Mouse (Mus musculus) forebrain, embryonic 12.5 days (tissue): Measurements from ENCODE around the gene Zbtb11. TPM values are rescaled to one million over a fixed set of nuclear protein-coding genes. Genes with fewer than 3 reads are reported as not detected.
A peak's percentile ranks its signal among the peaks of the same experiment; 100 is the strongest.
"Not testable (repeated sequence)": the region's sequence is repeated elsewhere in the genome, so short reads cannot be mapped to it uniquely, and the experiment has no call there.

Source experiments
- ATAC-seq: fragments of 200-750 bp; cut with Nextera tagmentation; 2 replicates; pipeline ENCODE4 v1.8.0; 2017; ENCODE audit warnings: moderate TSS enrichment; ENCODE audit not compliant: low FRiP score
- H3K27ac ChIP-seq: fragments of 300-500 bp; sonication (generic); 2 replicates; pipeline ENCODE4 v1.5.1; 2016; ENCODE audit warnings: mild to moderate bottlenecking
- H3K27me3 ChIP-seq: fragments of 300-500 bp; sonication (generic); 2 replicates; pipeline ENCODE4 v1.6.1; 2016; ENCODE audit warnings: mild to moderate bottlenecking
- H3K36me3 ChIP-seq: fragments of 300-500 bp; sonication (generic); replicated peaks from 2 replicates; pipeline ENCODE4 v1.6.1; 2016; ENCODE audit warnings: mild to moderate bottlenecking
- H3K4me1 ChIP-seq: fragments of 300-500 bp; sonication (generic); 2 replicates; pipeline ENCODE4 v1.6.1; 2016
- H3K4me2 ChIP-seq: fragments of 300-500 bp; sonication (generic); 2 replicates; pipeline ENCODE4 v1.6.1; 2016; ENCODE audit warnings: mild to moderate bottlenecking, moderate library complexity
- H3K4me3 ChIP-seq: fragments of 300-500 bp; sonication (generic); replicated peaks from 2 replicates; pipeline ENCODE4 v1.5.1; 2016; ENCODE audit warnings: mild to moderate bottlenecking
- H3K9ac ChIP-seq: fragments of 300-500 bp; sonication (generic); 2 replicates; pipeline ENCODE4 v1.6.1; 2016; ENCODE audit warnings: mild to moderate bottlenecking
- H3K9me3 ChIP-seq: fragments of 300-500 bp; sonication (generic); 2 replicates; pipeline ENCODE4 v1.6.1; 2016
- WGBS: fragments of 180-500 bp; shearing (Covaris S2); methylation state at CpG from one replicate; pipeline ENCODE4 v1.1.7; 2016; 5-methylcytosine and 5-hydroxymethylcytosine counted together
- polyA plus RNA-seq: library from polyadenylated mRNA; unstranded; fragments of >200 nt; fragmentation: Nextera tagmentation; extraction: Ambion mirVana; gene quantifications from 2 replicates; pipeline ENCODE4 v1.2.1, GENCODE M21; 2016

Zbtb11 gene
- 19.6 and 20.4 TPM in 2 replicates for polyA plus RNA-seq

DNA sequence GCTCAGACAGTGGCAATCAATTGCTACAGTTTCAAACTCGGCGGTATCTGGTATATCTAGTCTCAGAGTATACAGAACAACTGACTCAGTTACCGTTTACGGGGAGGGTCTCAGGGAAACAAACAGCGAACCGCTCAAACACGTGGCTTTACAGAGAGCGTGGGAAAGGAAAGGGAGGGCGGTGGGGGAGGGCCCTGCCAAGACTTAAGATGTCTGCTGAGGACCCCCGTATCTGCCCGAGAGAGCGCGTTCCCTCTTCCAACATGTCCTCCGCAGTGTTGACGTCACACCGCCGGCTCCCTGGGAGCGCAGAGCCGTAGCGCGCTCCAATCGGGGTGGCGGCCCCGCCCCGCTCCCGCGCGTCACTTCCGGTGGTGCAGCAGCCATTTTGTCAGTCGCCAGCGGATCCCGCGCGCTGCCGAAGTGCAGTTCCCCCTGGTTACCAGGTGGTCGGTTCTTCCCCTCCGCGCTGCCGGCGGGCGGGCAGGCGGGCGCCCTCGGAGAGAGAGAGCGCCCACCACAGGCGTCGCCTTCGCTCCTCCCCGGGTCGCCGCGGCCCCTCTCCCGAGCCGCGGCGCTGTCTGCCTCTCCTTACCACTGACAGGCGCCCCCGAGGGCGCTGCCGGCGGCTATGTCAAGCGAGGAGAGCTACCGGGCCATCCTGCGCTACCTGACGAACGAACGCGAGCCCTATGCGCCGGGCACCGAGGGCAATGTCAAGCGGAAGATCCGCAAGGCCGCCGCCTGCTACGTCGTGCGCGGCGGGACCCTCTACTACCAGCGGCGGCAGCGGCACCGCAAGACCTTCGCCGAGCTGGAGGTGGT, at the start of gene Zbtb11:
TSS of gene Zbtb11 (plus strand) at position 453 of the 825 bp plus-strand sequence.
- Histone ChIP-seq H3K9me3 (no peaks in the 10 kb centered on the region), H3K36me3 (peaks cover 39% of the 10 kb centered on the region), H3K9ac (peak within 1 kb of the TSS; percentile 89), H3K27me3 (no peaks in the 10 kb centered on the region), H3K4me3 (peak within 1 kb of the TSS; percentile 100), H3K4me2 (peak within 1 kb of the TSS; percentile 78), H3K27ac (peak within 1 kb of the TSS; percentile 87), H3K4me1 (peaks cover 19% of the 10 kb centered on the region)
- under 1% methylated on average over 78 of the region's 86 CpGs for WGBS
- peak; percentile 98 for ATAC-seq

DNA sequence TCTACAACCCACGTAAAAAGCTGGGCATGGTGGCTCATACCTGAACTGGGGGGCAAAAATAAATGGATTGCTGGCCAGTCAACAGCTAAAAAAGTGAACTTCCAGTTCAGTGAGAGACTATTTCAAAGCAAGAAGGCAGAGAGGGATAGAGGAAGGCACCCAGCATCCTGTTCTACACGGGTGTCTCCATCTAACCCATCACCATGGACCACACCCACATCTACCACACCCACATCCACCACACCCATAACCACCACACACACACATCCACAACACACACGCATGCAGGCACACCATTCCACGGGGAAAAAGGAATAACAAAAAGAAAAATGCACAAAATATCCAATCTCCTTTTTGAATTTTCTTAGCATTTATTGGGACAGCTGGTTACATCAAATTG, 49.7 kb upstream of the Zbtb11 start:
- no peaks in the 10 kb centered on the region for H3K9me3 ChIP-seq
- H3K4me3 ChIP-seq, result no peak overlapping the region
- H3K27me3 ChIP-seq, result no peaks in the 10 kb centered on the region
- H3K9ac ChIP-seq, result no peak overlapping the region
- H3K36me3 ChIP-seq, result peaks cover 59% of the 10 kb centered on the region
- WGBS, result 91% methylated on average over 4 of the region's 4 CpGs
- H3K4me2 ChIP-seq, result no peak overlapping the region
- H3K27ac ChIP-seq, result no peak overlapping the region
- H3K4me1 ChIP-seq, result no peaks in the 10 kb centered on the region
- ATAC-seq, result no peak

DNA sequence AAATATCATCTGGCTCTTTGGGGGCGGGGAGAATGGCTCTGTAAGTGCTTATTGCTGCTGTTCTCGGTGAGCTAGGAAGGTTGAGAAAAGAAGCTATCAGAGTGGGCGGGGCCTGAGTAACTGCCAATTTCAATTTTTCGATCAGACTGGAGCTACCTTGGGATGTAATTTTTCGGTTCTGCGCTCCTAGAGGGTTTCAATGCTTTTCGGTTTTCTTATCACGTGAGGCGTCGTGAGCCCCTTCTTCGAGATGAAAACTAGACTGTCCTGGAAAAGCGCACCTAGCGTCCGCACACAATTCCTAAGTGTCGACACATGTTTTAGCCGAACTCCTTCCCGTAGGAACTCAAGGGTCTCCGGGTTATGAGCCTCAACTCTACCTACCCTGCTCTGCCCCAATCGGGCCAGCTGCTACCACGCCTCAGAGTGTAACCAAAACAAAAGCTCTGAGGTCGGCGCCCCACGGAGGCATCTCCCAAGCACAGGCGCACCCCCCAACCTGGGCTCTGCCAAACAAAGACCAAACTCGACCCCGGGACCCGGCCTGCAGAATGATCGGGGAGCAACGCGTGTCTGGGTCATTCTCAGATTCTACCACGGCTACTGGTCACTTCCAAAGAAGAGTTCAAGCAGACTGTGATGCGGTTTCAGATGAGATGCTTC, 39.9 kb upstream of the Zbtb11 start:
- Histone ChIP-seq H3K4me3 (peak overlapping the region; percentile 67), H3K27ac (peak overlapping the region; percentile 75), H3K4me2 (peak overlapping the region; percentile 63), H3K27me3 (no peaks in the 10 kb centered on the region), H3K9me3 (no peaks in the 10 kb centered on the region), H3K4me1 (no peaks in the 10 kb centered on the region), H3K9ac (peak overlapping the region; percentile 68), H3K36me3 (peaks cover 11% of the 10 kb centered on the region)
- ATAC-seq, result peak; percentile 61
- WGBS, result 1% methylated on average over 32 of the region's 32 CpGs

DNA sequence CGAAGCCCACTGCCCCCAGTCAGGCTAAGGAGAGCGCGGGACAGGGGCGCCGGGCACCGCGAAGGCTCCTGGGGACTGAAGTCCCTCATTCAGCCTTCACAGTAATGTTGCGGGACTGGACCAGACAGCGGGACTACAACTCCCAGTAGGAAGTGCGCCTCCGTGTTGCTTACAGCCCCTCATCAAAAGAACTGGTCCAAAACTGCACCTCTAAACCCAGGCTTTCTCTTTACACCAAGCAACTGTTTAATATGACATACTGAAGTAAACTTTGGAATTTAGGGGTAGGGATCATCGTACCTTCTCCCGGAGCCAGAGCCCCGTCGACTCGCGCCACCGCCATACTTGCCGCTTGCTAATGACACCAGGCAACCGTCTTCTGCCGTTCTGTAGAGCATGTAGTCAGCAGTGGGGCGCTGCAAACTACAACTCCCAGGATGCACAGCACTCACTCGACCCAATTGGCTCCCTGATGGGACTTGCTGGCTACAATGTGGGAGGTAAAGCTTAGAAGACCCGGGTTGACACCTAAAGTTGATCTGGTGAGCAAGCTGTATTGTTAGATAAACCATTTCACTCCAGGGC, 39.1 kb upstream of the Zbtb11 start, which contains the start of gene Cep97:
TSS of gene Cep97 (minus strand) at position 403 of the 585 bp plus-strand sequence.
- peak within 1 kb of the TSS; percentile 75 for H3K27ac ChIP-seq
- no peaks in the 10 kb centered on the region for H3K4me1 ChIP-seq
- H3K4me3 ChIP-seq, result peak within 1 kb of the TSS; percentile 67
- under 1% methylated on average over 24 of the region's 24 CpGs for WGBS
- no peaks in the 10 kb centered on the region for H3K27me3 ChIP-seq
- peaks cover 4% of the 10 kb centered on the region for H3K36me3 ChIP-seq
- peak within 1 kb of the TSS; percentile 68 for H3K9ac ChIP-seq
- H3K4me2 ChIP-seq, result peak within 1 kb of the TSS; percentile 63
- ATAC-seq, result peak; percentile 99
- H3K9me3 ChIP-seq, result no peaks in the 10 kb centered on the region

DNA sequence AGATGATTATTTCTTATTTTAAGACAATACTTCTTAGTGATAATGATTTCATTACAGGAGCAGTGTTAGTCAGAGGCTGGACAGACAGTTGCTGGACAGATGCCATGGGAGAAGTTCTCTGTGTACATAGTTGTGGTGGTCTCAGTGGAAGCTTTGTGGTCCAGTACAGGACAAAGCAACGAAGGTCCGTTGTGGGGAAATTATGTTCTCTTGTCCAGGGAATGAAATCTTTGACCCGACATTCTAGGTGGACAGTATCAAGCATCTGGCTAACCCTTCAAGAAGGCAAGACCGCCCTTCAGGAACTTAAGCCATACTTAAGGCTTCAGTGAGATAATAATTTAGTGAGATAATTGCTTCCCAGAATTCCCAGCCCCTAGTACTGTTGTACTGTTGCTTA, 34.9 kb upstream of the Zbtb11 start:
- H3K4me3 ChIP-seq, result no peak overlapping the region
- WGBS, result 83% methylated on average over 4 of the region's 4 CpGs
- no peak for ATAC-seq
- no peak overlapping the region for H3K9ac ChIP-seq
- no peak overlapping the region for H3K4me2 ChIP-seq
- H3K4me1 ChIP-seq, result no peaks in the 10 kb centered on the region
- no peak overlapping the region for H3K27ac ChIP-seq
- no peaks in the 10 kb centered on the region for H3K36me3 ChIP-seq
- H3K27me3 ChIP-seq, result no peaks in the 10 kb centered on the region
- H3K9me3 ChIP-seq, result no peaks in the 10 kb centered on the region

DNA sequence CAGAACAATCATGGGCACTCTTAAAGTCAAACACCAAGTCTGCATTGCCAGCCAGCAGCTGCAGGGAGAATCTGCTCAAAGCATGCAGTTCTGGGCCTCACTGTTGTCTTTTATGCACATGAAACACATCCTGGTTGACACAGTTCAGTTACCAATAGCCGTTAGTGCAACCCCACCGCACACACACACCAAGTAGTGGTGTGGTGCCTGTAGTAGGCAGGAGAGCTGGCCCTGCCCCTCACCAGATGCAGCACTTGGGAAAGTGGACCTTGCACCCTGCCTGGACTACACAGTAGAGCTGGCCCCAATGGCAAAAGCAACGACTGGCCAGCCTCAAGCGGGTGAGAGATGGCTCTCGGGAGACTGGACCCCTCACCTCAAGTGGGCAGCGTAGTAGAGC, 34.0 kb upstream of the Zbtb11 start:
- ATAC-seq, result no peak
- no peak overlapping the region for H3K27ac ChIP-seq

DNA sequence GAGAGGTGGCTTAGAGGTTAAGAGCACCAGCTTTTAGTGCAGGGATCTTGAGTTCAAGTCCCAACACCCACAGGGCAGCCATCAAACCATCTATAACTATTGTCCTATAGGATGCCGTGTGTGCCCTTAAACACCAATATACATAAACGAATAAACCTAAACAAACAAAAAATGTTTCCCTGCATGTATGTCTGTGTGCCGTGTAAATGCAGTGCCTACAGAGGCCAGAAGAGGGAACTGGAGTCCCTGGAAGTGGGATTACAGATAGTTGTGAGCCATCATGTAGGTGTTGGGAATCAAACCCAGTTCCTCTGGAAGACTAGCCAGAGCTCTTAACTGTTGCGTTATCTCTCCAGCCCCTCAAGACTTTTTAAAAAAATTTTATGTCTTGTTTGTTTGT, 32.9 kb upstream of the Zbtb11 start:
- Histone ChIP-seq H3K4me2 (no peak overlapping the region), H3K36me3 (no peaks in the 10 kb centered on the region), H3K9me3 (no peaks in the 10 kb centered on the region), H3K9ac (no peak overlapping the region), H3K4me3 (no peak overlapping the region), H3K4me1 (no peaks in the 10 kb centered on the region), H3K27me3 (no peaks in the 10 kb centered on the region), H3K27ac (no peak overlapping the region)
- ATAC-seq, result no peak
- 90% methylated on average over 4 of the region's 4 CpGs for WGBS

More for the DNA sequence above, 34.0 kb upstream of the Zbtb11 start:
- H3K4me2 ChIP-seq, result no peak overlapping the region
- H3K4me3 ChIP-seq, result no peak overlapping the region
- 91% methylated on average over 6 of the region's 6 CpGs for WGBS
- no peak overlapping the region for H3K9ac ChIP-seq
- no peaks in the 10 kb centered on the region for H3K4me1 ChIP-seq
- no peaks in the 10 kb centered on the region for H3K27me3 ChIP-seq
- H3K9me3 ChIP-seq, result no peaks in the 10 kb centered on the region
- no peaks in the 10 kb centered on the region for H3K36me3 ChIP-seq

DNA sequence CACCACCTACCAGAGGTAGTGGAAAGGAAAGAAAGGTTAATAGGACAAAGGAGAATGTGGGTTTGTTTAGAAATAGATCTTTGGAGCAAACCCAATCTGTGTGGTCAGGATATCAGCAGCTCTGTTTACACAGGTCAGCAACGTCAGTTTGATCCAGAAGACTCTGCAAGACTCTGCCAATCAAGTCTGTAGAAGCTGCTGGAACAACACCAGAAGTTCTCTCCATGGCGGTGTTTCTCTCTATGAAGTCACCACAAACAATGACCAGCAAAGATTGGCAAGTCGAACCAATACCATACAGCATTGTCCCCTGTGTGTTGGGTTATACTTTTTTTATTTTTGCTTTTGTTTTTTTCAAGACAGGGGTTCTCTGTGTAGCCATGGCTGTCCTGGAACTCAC, 26.4 kb upstream of the Zbtb11 start:
- Histone ChIP-seq H3K4me1 (no peaks in the 10 kb centered on the region), H3K4me2 (no peak overlapping the region), H3K27ac (no peak overlapping the region), H3K36me3 (no peaks in the 10 kb centered on the region), H3K9me3 (no peaks in the 10 kb centered on the region), H3K9ac (no peak overlapping the region), H3K4me3 (no peak overlapping the region), H3K27me3 (no peaks in the 10 kb centered on the region)
- 79% methylated on average over 3 of the region's 3 CpGs for WGBS
- no peak for ATAC-seq

DNA sequence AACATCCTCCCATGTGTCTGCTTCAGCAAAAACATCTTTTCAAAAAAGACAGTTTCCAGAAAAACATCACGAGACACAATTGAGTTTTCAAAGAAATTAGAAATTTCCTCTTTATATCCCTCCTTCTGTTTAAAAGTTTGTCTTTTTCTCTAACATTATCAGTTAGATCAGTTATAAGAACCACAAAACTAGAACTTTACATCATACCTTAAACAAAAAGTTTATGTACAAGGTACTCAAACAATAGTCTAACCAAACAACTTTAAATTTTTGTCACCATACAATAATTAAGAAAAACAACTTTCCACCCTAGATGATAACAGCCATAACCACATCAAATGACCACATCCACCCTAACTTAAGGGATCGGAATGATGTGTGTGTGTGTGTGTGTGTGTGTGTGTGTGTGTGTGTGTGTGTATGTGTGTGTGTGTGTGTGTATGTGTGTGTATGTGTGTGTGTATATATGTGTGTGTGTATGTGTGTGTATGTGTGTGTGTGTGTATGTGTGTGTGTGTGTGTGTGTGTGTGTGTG, 25.7 kb upstream of the Zbtb11 start:
- 93% methylated on average over 2 of the region's 2 CpGs for WGBS

DNA sequence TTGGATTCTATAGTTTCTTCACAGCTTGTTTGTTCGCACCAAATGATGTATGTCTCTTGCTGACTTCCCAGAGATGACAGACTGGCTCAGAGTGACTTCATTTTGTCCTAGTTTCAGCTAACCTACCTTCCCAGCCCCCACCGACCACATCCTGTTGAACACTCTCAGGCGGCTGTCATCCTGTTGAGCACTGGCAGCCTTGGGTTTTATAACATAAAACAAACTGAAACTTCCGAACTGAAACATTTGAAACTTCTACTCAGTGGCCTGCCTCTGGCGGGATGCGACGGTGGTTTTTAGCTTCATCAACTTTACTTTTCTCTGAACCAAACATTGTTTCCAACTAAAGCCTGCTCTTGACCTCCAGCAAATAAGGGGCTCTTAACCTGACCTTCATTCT, 24.7 kb upstream of the Zbtb11 start:
- H3K4me1 ChIP-seq, result no peaks in the 10 kb centered on the region
- no peaks in the 10 kb centered on the region for H3K9me3 ChIP-seq
- no peak overlapping the region for H3K9ac ChIP-seq
- no peaks in the 10 kb centered on the region for H3K36me3 ChIP-seq
- H3K27ac ChIP-seq, result no peak overlapping the region
- 68% methylated on average over 7 of the region's 7 CpGs for WGBS
- no peaks in the 10 kb centered on the region for H3K27me3 ChIP-seq
- H3K4me2 ChIP-seq, result no peak overlapping the region
- no peak overlapping the region for H3K4me3 ChIP-seq
- ATAC-seq, result no peak

More for the DNA sequence above, 25.7 kb upstream of the Zbtb11 start:
- not testable (repeated sequence) for H3K9me3 ChIP-seq, H3K36me3 ChIP-seq, ATAC-seq, H3K9ac ChIP-seq, H3K27me3 ChIP-seq, H3K4me1 ChIP-seq, H3K4me2 ChIP-seq, H3K4me3 ChIP-seq, H3K27ac ChIP-seq

DNA sequence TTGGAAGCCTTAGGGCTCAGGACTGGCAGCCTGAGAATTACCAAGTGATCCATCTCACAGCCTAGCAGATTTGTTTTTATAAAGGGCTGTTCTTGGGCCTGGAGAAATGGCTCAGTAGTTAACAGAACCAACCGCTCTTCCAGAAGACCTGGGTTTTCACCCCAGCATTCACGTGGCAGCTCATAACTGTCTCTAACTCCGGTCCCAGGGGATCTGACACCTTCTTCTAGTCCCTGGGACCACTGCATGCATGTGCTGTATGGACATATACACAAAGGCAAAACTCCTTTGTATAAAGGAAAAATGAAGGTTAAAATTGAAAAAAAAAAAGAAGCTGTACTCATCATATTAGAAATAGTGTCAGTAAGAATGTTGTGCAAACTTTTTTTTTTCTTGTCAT, 23.2 kb upstream of the Zbtb11 start:
- H3K36me3 ChIP-seq, result no peaks in the 10 kb centered on the region
- 0 out of 2 replicates have a peak, but pooled peaks cover 2% of the 10 kb centered on the region for H3K9me3 ChIP-seq
- ATAC-seq, result no peak

More for the DNA sequence above, 23.2 kb upstream of the Zbtb11 start:
- Histone ChIP-seq H3K4me1 (no peaks in the 10 kb centered on the region), H3K4me3 (no peak overlapping the region), H3K4me2 (no peak overlapping the region), H3K27ac (no peak overlapping the region), H3K9ac (no peak overlapping the region), H3K27me3 (no peaks in the 10 kb centered on the region)
- WGBS, result 72% methylated on average over 3 of the region's 3 CpGs
